Mouse (Mus musculus): ENCODE results near the gene Nxn. TPM values are rescaled to one million over a fixed set of nuclear protein-coding genes. Genes with fewer than 3 reads are reported as not detected.

Gene Nxn
- polyA plus RNA-seq, 1 experiment = 10.6 TPM

- TF ChIP-seq POLR2A (IDR thresholded peaks at IDR 0.05; ENCODE audit: low read depth, low read length) (no peak), CTCF (conservative IDR thresholded peaks at IDR 0.05; ENCODE audit: insufficient read depth, insufficient read length, low read depth, low read length) (no peak)
- Histone ChIP-seq H3K4me3 (ENCODE audit: insufficient read depth, low read depth, low read length) (no peak overlapping the region), H3K36me3 (ENCODE audit: control insufficient read depth, insufficient read depth, low read length) (no peaks in the 10 kb centered on the region), H3K27me3 (replicated peaks; ENCODE audit: control insufficient read depth, insufficient read depth, low read length) (no peaks in the 10 kb centered on the region), H3K4me1 (ENCODE audit: control insufficient read depth, insufficient read depth, low read length) (no peaks in the 10 kb centered on the region), H3K27ac (ENCODE audit: insufficient read depth, low read depth, low read length) (no peak overlapping the region)
- 91% methylated on average over 4 of the region's 4 CpGs for WGBS
- no peak for DNase-seq
Measured at GRCm38 (mm10) chr11:76305571-76305970, 93.4 kb downstream of the Nxn start.

DNA sequence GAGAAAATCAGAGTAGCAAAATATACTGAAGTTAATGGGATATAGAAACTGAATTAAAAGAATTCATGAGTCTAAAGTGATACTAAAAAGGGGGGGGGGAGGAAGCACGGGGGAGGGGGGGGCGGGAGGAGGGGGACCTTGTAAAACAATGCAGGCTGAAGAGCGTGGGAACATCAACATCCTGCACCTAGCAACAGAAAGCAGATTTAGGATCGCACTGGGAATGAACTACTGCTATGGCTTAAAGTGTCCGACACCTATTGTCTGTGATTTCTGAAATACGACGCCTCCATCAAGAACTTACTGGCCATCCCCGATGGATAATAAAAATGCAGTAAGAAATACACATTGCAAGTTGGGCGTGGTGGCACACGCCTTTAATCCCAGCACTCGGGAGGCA lies 95.6 kb downstream of the Nxn start:
- Histone ChIP-seq H3K4me1 (ENCODE audit: control insufficient read depth, insufficient read depth, low read length) (no peaks in the 10 kb centered on the region), H3K27me3 (replicated peaks; ENCODE audit: control insufficient read depth, insufficient read depth, low read length) (no peaks in the 10 kb centered on the region), H3K4me3 (ENCODE audit: insufficient read depth, low read depth, low read length) (no peak overlapping the region), H3K27ac (ENCODE audit: insufficient read depth, low read depth, low read length) (no peak overlapping the region), H3K36me3 (ENCODE audit: control insufficient read depth, insufficient read depth, low read length) (no peaks in the 10 kb centered on the region)
- peak; percentile 56 for DNase-seq
- WGBS = 57% methylated on average over 11 of the region's 11 CpGs
- TF ChIP-seq CTCF (conservative IDR thresholded peaks at IDR 0.05; ENCODE audit: insufficient read depth, insufficient read length, low read depth, low read length) (no peak), POLR2A (IDR thresholded peaks at IDR 0.05; ENCODE audit: low read depth, low read length) (no peak)

DNA sequence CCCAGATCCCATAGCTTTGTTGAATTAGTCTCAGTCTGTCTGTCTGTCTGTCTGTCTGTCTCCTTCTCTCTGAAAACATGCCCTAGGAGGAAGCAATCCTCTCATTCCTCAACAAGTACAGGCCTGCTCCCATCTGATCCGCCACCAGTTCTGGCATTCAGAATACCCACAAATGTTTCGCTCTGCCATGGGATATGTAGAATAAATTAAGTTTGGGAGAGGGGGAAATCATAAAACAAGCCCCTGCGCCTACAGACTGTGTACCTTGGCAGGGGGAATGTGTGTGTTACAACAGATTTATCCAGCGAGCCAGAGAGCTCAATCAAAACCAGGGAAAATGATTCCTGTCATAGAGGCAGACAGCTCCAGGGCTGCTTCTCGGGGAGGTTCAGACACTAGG lies 98.1 kb downstream of the Nxn start:
- 91% methylated on average over 5 of the region's 5 CpGs for WGBS
- TF ChIP-seq CTCF (conservative IDR thresholded peaks at IDR 0.05; ENCODE audit: insufficient read depth, insufficient read length, low read depth, low read length) = no peak
- no peak for TF ChIP-seq POLR2A (IDR thresholded peaks at IDR 0.05; ENCODE audit: low read depth, low read length)
- Histone ChIP-seq H3K36me3 (ENCODE audit: control insufficient read depth, insufficient read depth, low read length) (no peaks in the 10 kb centered on the region), H3K4me3 (ENCODE audit: insufficient read depth, low read depth, low read length) (no peak overlapping the region), H3K27ac (ENCODE audit: insufficient read depth, low read depth, low read length) (no peak overlapping the region), H3K4me1 (ENCODE audit: control insufficient read depth, insufficient read depth, low read length) (no peaks in the 10 kb centered on the region), H3K27me3 (replicated peaks; ENCODE audit: control insufficient read depth, insufficient read depth, low read length) (no peaks in the 10 kb centered on the region)
- no peak for DNase-seq

- no peaks in the 10 kb centered on the region; the same call in 1 of the 2 replicates for H3K4me1 ChIP-seq (ENCODE audit: control insufficient read depth, insufficient read depth, low read length)
- no peak overlapping the region for H3K4me3 ChIP-seq (ENCODE audit: insufficient read depth, low read depth, low read length)
- no peak for DNase-seq
- H3K27ac ChIP-seq (ENCODE audit: insufficient read depth, low read depth, low read length) = no peak overlapping the region
- H3K36me3 ChIP-seq (ENCODE audit: control insufficient read depth, insufficient read depth, low read length) = no peaks in the 10 kb centered on the region
- no peaks in the 10 kb centered on the region for H3K27me3 ChIP-seq (replicated peaks; ENCODE audit: control insufficient read depth, insufficient read depth, low read length)
- TF ChIP-seq CTCF (conservative IDR thresholded peaks at IDR 0.05; ENCODE audit: insufficient read depth, insufficient read length, low read depth, low read length) (no peak), POLR2A (IDR thresholded peaks at IDR 0.05; ENCODE audit: low read depth, low read length) (no peak)
- WGBS = 78% methylated on average over 9 of the region's 9 CpGs
Measured at GRCm38 (mm10) chr11:76298457-76299000, 100.4 kb downstream of the Nxn start.

DNA sequence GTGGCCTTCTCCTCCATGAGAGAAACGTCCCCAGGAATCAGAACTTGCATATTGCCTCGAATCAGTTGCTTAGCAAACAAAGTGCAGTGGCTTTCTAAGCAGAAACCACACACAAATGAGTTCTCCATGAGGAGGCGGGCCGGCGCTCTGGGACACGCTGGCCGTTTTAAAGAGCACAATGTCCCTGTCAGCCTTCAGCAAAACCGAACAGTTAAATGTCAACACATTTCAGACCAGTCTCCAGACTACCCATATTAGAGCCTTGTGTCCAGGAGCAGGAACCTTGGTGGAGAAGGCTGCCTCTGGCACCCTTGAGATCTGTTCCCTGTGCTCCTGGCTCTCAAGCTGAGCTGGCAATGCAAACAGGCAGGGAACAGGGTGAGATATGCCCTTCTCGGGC lies 101.7 kb downstream of the Nxn start:
- Histone ChIP-seq H3K4me1 (ENCODE audit: control insufficient read depth, insufficient read depth, low read length) (no peaks in the 10 kb centered on the region; the same call in 1 of the 2 replicates), H3K27ac (ENCODE audit: insufficient read depth, low read depth, low read length) (no peak overlapping the region), H3K36me3 (ENCODE audit: control insufficient read depth, insufficient read depth, low read length) (no peaks in the 10 kb centered on the region), H3K4me3 (ENCODE audit: insufficient read depth, low read depth, low read length) (no peak overlapping the region), H3K27me3 (replicated peaks; ENCODE audit: control insufficient read depth, insufficient read depth, low read length) (no peaks in the 10 kb centered on the region)
- WGBS = 88% methylated on average over 9 of the region's 9 CpGs
- DNase-seq = no peak
- TF ChIP-seq POLR2A (IDR thresholded peaks at IDR 0.05; ENCODE audit: low read depth, low read length) (no peak), CTCF (conservative IDR thresholded peaks at IDR 0.05; ENCODE audit: insufficient read depth, insufficient read length, low read depth, low read length) (no peak)

- 38% methylated on average over 9 of the region's 9 CpGs for WGBS
- no peak overlapping the region for H3K4me3 ChIP-seq (ENCODE audit: insufficient read depth, low read depth, low read length)
- no peaks in the 10 kb centered on the region for H3K36me3 ChIP-seq (ENCODE audit: control insufficient read depth, insufficient read depth, low read length)
- H3K4me1 ChIP-seq (ENCODE audit: control insufficient read depth, insufficient read depth, low read length) = no peaks in the 10 kb centered on the region; the same call in 1 of the 2 replicates
- TF ChIP-seq POLR2A (IDR thresholded peaks at IDR 0.05; ENCODE audit: low read depth, low read length) (no peak), CTCF (conservative IDR thresholded peaks at IDR 0.05; ENCODE audit: insufficient read depth, insufficient read length, low read depth, low read length) (no peak)
- H3K27ac ChIP-seq (ENCODE audit: insufficient read depth, low read depth, low read length) = no peak overlapping the region
- peak; percentile 31 for DNase-seq
- no peaks in the 10 kb centered on the region for H3K27me3 ChIP-seq (replicated peaks; ENCODE audit: control insufficient read depth, insufficient read depth, low read length)
Measured at GRCm38 (mm10) chr11:76294836-76295235, 104.1 kb downstream of the Nxn start.

DNA sequence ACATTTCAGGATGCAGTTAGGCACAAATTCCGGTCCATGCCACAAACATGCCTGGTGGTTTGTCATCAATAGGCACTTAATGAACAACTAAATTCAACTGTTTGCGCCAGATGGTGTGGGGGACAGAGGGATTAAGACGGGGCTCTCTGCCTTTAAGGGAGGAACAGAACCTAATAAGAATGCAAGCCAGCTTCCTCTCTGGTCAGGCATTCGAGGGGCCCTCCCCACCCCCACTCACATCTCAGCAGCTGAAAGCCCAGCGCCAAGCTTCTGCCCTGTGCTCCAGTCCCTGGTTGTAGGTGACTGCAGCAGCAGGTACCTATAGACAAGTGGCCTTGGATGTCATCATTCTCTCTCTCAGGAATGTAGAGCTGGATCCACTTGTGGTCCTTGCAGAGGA lies 104.9 kb downstream of the Nxn start:
- H3K27me3 ChIP-seq (replicated peaks; ENCODE audit: control insufficient read depth, insufficient read depth, low read length) = no peaks in the 10 kb centered on the region
- H3K4me1 ChIP-seq (ENCODE audit: control insufficient read depth, insufficient read depth, low read length) = no peaks in the 10 kb centered on the region; the same call in 1 of the 2 replicates
- 63% methylated on average over 5 of the region's 5 CpGs for WGBS
- TF ChIP-seq POLR2A (IDR thresholded peaks at IDR 0.05; ENCODE audit: low read depth, low read length) = no peak
- TF ChIP-seq CTCF (conservative IDR thresholded peaks at IDR 0.05; ENCODE audit: insufficient read depth, insufficient read length, low read depth, low read length) = no peak
- DNase-seq = no peak
- no peak overlapping the region for H3K4me3 ChIP-seq (ENCODE audit: insufficient read depth, low read depth, low read length)
- H3K36me3 ChIP-seq (ENCODE audit: control insufficient read depth, insufficient read depth, low read length) = no peaks in the 10 kb centered on the region
- no peak overlapping the region for H3K27ac ChIP-seq (ENCODE audit: insufficient read depth, low read depth, low read length)

Measured in kidney, adult 2 months (tissue).